Mouse (Mus musculus): Measurements from ENCODE around the gene Zdhhc1.

DNA sequence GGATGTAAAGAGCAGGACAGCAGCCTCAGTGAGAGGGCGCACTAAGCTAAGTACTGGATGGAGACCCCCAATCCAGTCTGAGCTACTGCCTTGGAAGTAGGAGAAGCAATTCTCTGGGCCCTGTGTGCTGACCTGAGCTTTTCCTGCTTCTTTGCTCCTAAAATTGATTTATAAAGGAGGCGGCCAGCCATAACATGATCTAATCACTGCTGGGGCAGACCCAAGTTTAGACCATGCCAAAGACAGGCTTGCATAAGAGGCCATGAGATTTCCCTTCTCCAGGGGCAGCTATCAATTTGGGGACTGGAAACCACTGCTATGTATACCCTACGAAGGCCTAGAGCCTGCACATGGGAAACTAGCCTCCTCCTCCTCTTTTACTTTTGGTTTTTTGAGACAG, 32.6 kb upstream of the Zdhhc1 start:
- TF ChIP-seq GATA1 (IDR thresholded peaks at IDR 0.05; ENCODE audit: low read length), result no peak
- TF ChIP-seq TAL1 (IDR thresholded peaks at IDR 0.05; ENCODE audit: low read length), result no peak

Measured in erythroblast, embryonic 14.5 days (primary cell).